Mouse (Mus musculus) thymus, adult 2 months (tissue): Measurements from ENCODE around the gene Ldb3.

Source experiments
- CTCF ChIP-seq: fragments of 200-500 bp; IDR thresholded peaks from 2 replicates; pipeline ENCODE4 v1.5.1; 2012; ENCODE audit warnings: mild to moderate bottlenecking, control low read depth, low read length, moderate library complexity, borderline replicate concordance; ENCODE audit not compliant: control insufficient read depth, poor library complexity, insufficient read depth; ENCODE audit errors: extremely low read depth
- POLR2A ChIP-seq: fragments of 200-500 bp; IDR thresholded peaks from 2 replicates; pipeline ENCODE4 v1.6.1; 2012; ENCODE audit warnings: mild to moderate bottlenecking, low read length, control low read depth, moderate library complexity; ENCODE audit not compliant: control insufficient read depth, poor library complexity, insufficient read depth; ENCODE audit errors: extremely low read depth

DNA sequence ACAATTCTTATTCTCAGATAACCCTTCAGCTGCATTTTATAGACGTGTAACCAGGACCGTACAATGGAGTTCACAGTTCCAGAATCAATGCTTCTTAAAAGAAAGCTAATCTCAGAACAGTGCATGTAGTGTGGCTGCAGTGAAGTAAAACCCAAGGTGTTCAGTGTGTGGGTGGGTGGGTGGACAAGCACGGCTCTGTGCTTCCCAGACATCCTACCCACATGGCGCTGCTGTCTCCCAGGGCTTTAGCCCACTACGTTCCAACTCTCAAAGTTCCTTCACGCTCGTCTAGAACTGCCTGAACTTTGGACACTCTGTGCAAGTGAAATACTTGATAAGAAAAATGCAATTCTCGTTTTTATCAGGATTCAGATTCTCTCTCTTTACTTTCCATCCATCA is 65.8 kb downstream of the Ldb3 start, which contains the start of gene 9230112D13Rik:
- TF ChIP-seq POLR2A, result no peak
- TF ChIP-seq CTCF, result no peak
